Mouse (Mus musculus) forebrain, postnatal 0 days (tissue): ENCODE data around the gene Slc25a13. TPM values are rescaled to one million over a fixed set of nuclear protein-coding genes. Genes with fewer than 3 reads are reported as not detected.
A peak's percentile ranks its signal among the peaks of the same experiment; 100 is the strongest.

Experiments used
- ATAC-seq: fragments of 200-750 bp; cut with Nextera tagmentation; 2 replicates; pipeline ENCODE4 v1.8.0; 2017; ENCODE audit warnings: mild to moderate bottlenecking, moderate library complexity
- DNase-seq: peaks from one replicate; pipeline ENCODE4 v3.0.0-alpha.2; 2015
- H3K27ac ChIP-seq: fragments of 300-500 bp; sonication (generic); 2 replicates; pipeline ENCODE4 v1.5.1; 2014; ENCODE audit warnings: low read depth, mild to moderate bottlenecking, antibody characterized with exemption, low read length, moderate library complexity, mixed read lengths
- H3K27me3 ChIP-seq: fragments of 300-500 bp; sonication (generic); 2 replicates; pipeline ENCODE4 v1.6.1; 2014; ENCODE audit warnings: mild to moderate bottlenecking, low read length, mixed read lengths; ENCODE audit not compliant: insufficient read depth
- H3K36me3 ChIP-seq: fragments of 300-500 bp; sonication (generic); 2 replicates; pipeline ENCODE4 v1.6.1; 2014; ENCODE audit warnings: mild to moderate bottlenecking, moderate library complexity; ENCODE audit not compliant: insufficient read depth
- H3K4me1 ChIP-seq: fragments of 300-500 bp; sonication (generic); 2 replicates; pipeline ENCODE4 v1.6.1; 2014; ENCODE audit warnings: antibody characterized with exemption; ENCODE audit not compliant: insufficient read depth
- H3K4me2 ChIP-seq: fragments of 300-500 bp; sonication (generic); 2 replicates; pipeline ENCODE4 v1.6.1; 2014; ENCODE audit warnings: low read depth, mild to moderate bottlenecking, moderate library complexity
- H3K4me3 ChIP-seq: fragments of 300-500 bp; sonication (generic); 2 replicates; pipeline ENCODE4 v1.5.1; 2014; ENCODE audit warnings: low read depth, low read length, mixed read lengths
- H3K9ac ChIP-seq: fragments of 300-500 bp; sonication (generic); 2 replicates; pipeline ENCODE4 v1.6.1; 2014; ENCODE audit warnings: mild to moderate bottlenecking
- H3K9me3 ChIP-seq: fragments of 300-500 bp; sonication (generic); 2 replicates; pipeline ENCODE4 v1.6.1; 2016; ENCODE audit warnings: low read length
- CTCF ChIP-seq: sonication (generic); IDR thresholded peaks from 2 replicates; pipeline ENCODE4 v1.5.1; 2016; ENCODE audit warnings: antibody characterized with exemption, control low read depth, low read depth
- WGBS: fragments of 180-500 bp; shearing (Covaris S2); extraction: QIAGEN DNeasy Blood & Tissue Kit; methylation state at CpG from one replicate; pipeline ENCODE4 v1.1.7; 2014; 5-methylcytosine and 5-hydroxymethylcytosine counted together
- polyA plus RNA-seq: library from polyadenylated mRNA; unstranded; fragments of >200 nt; fragmentation: Nextera tagmentation; extraction: Ambion mirVana; gene quantifications from 2 replicates; pipeline ENCODE4 v1.2.1, GENCODE M21; 2015
- total RNA-seq: library from RNA; depleted of rRNA; stranded (reverse); fragments of >200 nt; gene quantifications from 2 replicates; pipeline ENCODE4 v1.2.3, GENCODE M21; 2014; rRNA removed

The Slc25a13 gene
- 2.3 and 5.2 TPM in 2 replicates for total RNA-seq
- polyA plus RNA-seq, result 3.1 and 3.2 TPM in 2 replicates

- Histone ChIP-seq H3K4me2 (peak within 1 kb of the TSS; percentile 83), H3K9me3 (no peaks in the 10 kb centered on the region), H3K4me1 (no peaks in the 10 kb centered on the region), H3K9ac (peak within 1 kb of the TSS; percentile 67), H3K4me3 (peak within 1 kb of the TSS; percentile 58), H3K36me3 (no peaks in the 10 kb centered on the region), H3K27ac (no peak within 1 kb of the TSS), H3K27me3 (no peaks in the 10 kb centered on the region)
- WGBS, result 3% methylated on average over 50 of the region's 51 CpGs
- no peak for TF ChIP-seq CTCF
- ATAC-seq (peak; percentile 91), DNase-seq (peak; percentile 53)
Measured at GRCm38 (mm10) chr6:6216507-6217285, at the start of gene Slc25a13. Gene Slc25a13, minus strand, starts transcription at chr6:6217173.

GRCm38 (mm10) chr6:6265761-6266160 is 48.8 kb upstream of the Slc25a13 start:
- no peaks in the 10 kb centered on the region for H3K4me1 ChIP-seq
- H3K4me2 ChIP-seq, result no peak overlapping the region
- ATAC-seq (no peak), DNase-seq (no peak)
- H3K4me3 ChIP-seq, result no peak overlapping the region
- no peak for TF ChIP-seq CTCF
- H3K9me3 ChIP-seq, result no peaks in the 10 kb centered on the region
- 82% methylated on average over 7 of the region's 7 CpGs for WGBS
- no peak overlapping the region for H3K9ac ChIP-seq
- H3K27me3 ChIP-seq, result no peaks in the 10 kb centered on the region
- no peaks in the 10 kb centered on the region for H3K36me3 ChIP-seq
- no peak overlapping the region for H3K27ac ChIP-seq

- Histone ChIP-seq H3K27ac (no peak overlapping the region), H3K4me2 (no peak overlapping the region), H3K4me3 (no peak overlapping the region), H3K9me3 (no peaks in the 10 kb centered on the region), H3K4me1 (no peaks in the 10 kb centered on the region), H3K36me3 (no peaks in the 10 kb centered on the region), H3K9ac (no peak overlapping the region), H3K27me3 (no peaks in the 10 kb centered on the region)
- no peak for TF ChIP-seq CTCF
- DNase-seq, result no peak
- ATAC-seq, result no peak
- WGBS, result 91% methylated on average over 4 of the region's 4 CpGs
Measured at GRCm38 (mm10) chr6:6263293-6263911, 46.4 kb upstream of the Slc25a13 start.

GRCm38 (mm10) chr6:6260917-6261316 is 43.9 kb upstream of the Slc25a13 start:
- WGBS, result 73% methylated on average over 4 of the region's 4 CpGs
- no peak for DNase-seq

GRCm38 (mm10) chr6:6248500-6248899 is 31.5 kb upstream of the Slc25a13 start:
- H3K27me3 ChIP-seq, result no peaks in the 10 kb centered on the region
- no peak overlapping the region for H3K4me2 ChIP-seq
- H3K9ac ChIP-seq, result no peak overlapping the region
- H3K9me3 ChIP-seq, result no peaks in the 10 kb centered on the region
- WGBS, result 55% methylated on average over 7 of the region's 7 CpGs
- no peaks in the 10 kb centered on the region for H3K4me1 ChIP-seq
- no peak overlapping the region for H3K4me3 ChIP-seq
- DNase-seq (no peak), ATAC-seq (no peak; the same call in 1 of the 2 replicates)
- no peak for TF ChIP-seq CTCF
- H3K27ac ChIP-seq, result no peak overlapping the region
- H3K36me3 ChIP-seq, result no peaks in the 10 kb centered on the region

More at GRCm38 (mm10) chr6:6260917-6261316, 43.9 kb upstream of the Slc25a13 start:
- Histone ChIP-seq H3K27me3 (no peaks in the 10 kb centered on the region), H3K4me1 (no peaks in the 10 kb centered on the region), H3K4me2 (no peak overlapping the region), H3K9ac (no peak overlapping the region), H3K27ac (no peak overlapping the region), H3K4me3 (no peak overlapping the region), H3K36me3 (no peaks in the 10 kb centered on the region), H3K9me3 (no peaks in the 10 kb centered on the region)
- no peak for TF ChIP-seq CTCF
- no peak for ATAC-seq

GRCm38 (mm10) chr6:6243828-6244227 is 26.9 kb upstream of the Slc25a13 start:
- no peak overlapping the region for H3K9ac ChIP-seq
- no peak overlapping the region for H3K27ac ChIP-seq
- no peak overlapping the region for H3K4me3 ChIP-seq
- no peaks in the 10 kb centered on the region for H3K9me3 ChIP-seq
- ATAC-seq, result no peak
- no peak for TF ChIP-seq CTCF
- no peaks in the 10 kb centered on the region for H3K36me3 ChIP-seq
- DNase-seq, result no peak
- H3K27me3 ChIP-seq, result no peaks in the 10 kb centered on the region
- 84% methylated on average over 1 of the region's 1 CpGs for WGBS
- H3K4me2 ChIP-seq, result no peak overlapping the region
- H3K4me1 ChIP-seq, result no peaks in the 10 kb centered on the region

- no peak for DNase-seq
Measured at GRCm38 (mm10) chr6:6242114-6242513, 25.1 kb upstream of the Slc25a13 start.

More at GRCm38 (mm10) chr6:6242114-6242513, 25.1 kb upstream of the Slc25a13 start:
- Histone ChIP-seq H3K27me3 (no peaks in the 10 kb centered on the region), H3K36me3 (no peaks in the 10 kb centered on the region), H3K9me3 (no peaks in the 10 kb centered on the region), H3K4me2 (no peak overlapping the region), H3K9ac (no peak overlapping the region), H3K4me3 (no peak overlapping the region), H3K4me1 (no peaks in the 10 kb centered on the region), H3K27ac (no peak overlapping the region)
- WGBS, result 78% methylated on average over 7 of the region's 7 CpGs
- no peak for ATAC-seq
- no peak for TF ChIP-seq CTCF
